Mouse (Mus musculus) erythroblast, embryonic 14.5 days (primary cell): ENCODE measurements around the gene Pomt1.

Source experiments
- GATA1 ChIP-seq: IDR thresholded peaks from 2 replicates; pipeline ENCODE4 v1.6.1; 2012; ENCODE audit warnings: low read length, inconsistent platforms, mixed read lengths
- TAL1 ChIP-seq: IDR thresholded peaks from 3 replicates; pipeline ENCODE4 v1.6.1; 2012; ENCODE audit warnings: low read length, inconsistent platforms, mixed read lengths

- TF ChIP-seq TAL1: no peak
- TF ChIP-seq GATA1: no peak
Observed at GRCm38 (mm10) chr2:32304145-32304832, 67.9 kb downstream of the Pomt1 start.
